Mouse (Mus musculus) hindbrain, embryonic 13.5 days (tissue): ENCODE measurements around the gene Pde6d. TPM values are rescaled to one million over a fixed set of nuclear protein-coding genes. Genes with fewer than 3 reads are reported as not detected.

Experiments
- ATAC-seq: fragments of 200-750 bp; cut with Nextera tagmentation; 2 replicates; pipeline ENCODE4 v1.8.0; 2017; ENCODE audit warnings: moderate TSS enrichment; ENCODE audit not compliant: low FRiP score
- H3K27ac ChIP-seq: fragments of 300-500 bp; sonication (generic); 2 replicates; pipeline ENCODE4 v1.5.1; 2015; ENCODE audit warnings: inconsistent platforms, mild to moderate bottlenecking, moderate library complexity
- H3K27me3 ChIP-seq: fragments of 300-500 bp; sonication (generic); 2 replicates; pipeline ENCODE4 v1.6.1; 2015; ENCODE audit warnings: mild to moderate bottlenecking, inconsistent platforms
- H3K36me3 ChIP-seq: fragments of 300-500 bp; sonication (generic); 2 replicates; pipeline ENCODE4 v1.6.1; 2015; ENCODE audit warnings: mild to moderate bottlenecking, inconsistent platforms
- H3K4me1 ChIP-seq: fragments of 300-500 bp; sonication (generic); replicated peaks from 2 replicates; pipeline ENCODE4 v1.6.1; 2015; ENCODE audit warnings: inconsistent platforms
- H3K4me2 ChIP-seq: fragments of 300-500 bp; sonication (generic); 2 replicates; pipeline ENCODE4 v1.6.1; 2015; ENCODE audit warnings: inconsistent platforms, mild to moderate bottlenecking, moderate library complexity
- H3K4me3 ChIP-seq: fragments of 300-500 bp; sonication (generic); 2 replicates; pipeline ENCODE4 v1.5.1; 2015; ENCODE audit warnings: mild to moderate bottlenecking, inconsistent platforms
- H3K9ac ChIP-seq: fragments of 300-500 bp; sonication (generic); 2 replicates; pipeline ENCODE4 v1.6.1; 2015; ENCODE audit warnings: mild to moderate bottlenecking, inconsistent platforms
- H3K9me3 ChIP-seq: fragments of 300-500 bp; sonication (generic); 2 replicates; pipeline ENCODE4 v1.6.1; 2016; ENCODE audit warnings: inconsistent platforms
- whole genome bisulfite sequencing: fragments of 180-500 bp; shearing (Covaris S2); methylation state at CpG from one replicate; pipeline ENCODE4 v1.1.7; 2015; 5-methylcytosine and 5-hydroxymethylcytosine counted together
- polyA plus RNA-seq: library from polyadenylated mRNA; unstranded; fragments of >200 nt; fragmentation: Nextera tagmentation; extraction: Ambion mirVana; gene quantifications from 2 replicates; pipeline ENCODE4 v1.2.1, GENCODE M21; 2015

The Pde6d gene
- polyA plus RNA-seq, 1 experiment from 2014 or later: 97.5 TPM

DNA sequence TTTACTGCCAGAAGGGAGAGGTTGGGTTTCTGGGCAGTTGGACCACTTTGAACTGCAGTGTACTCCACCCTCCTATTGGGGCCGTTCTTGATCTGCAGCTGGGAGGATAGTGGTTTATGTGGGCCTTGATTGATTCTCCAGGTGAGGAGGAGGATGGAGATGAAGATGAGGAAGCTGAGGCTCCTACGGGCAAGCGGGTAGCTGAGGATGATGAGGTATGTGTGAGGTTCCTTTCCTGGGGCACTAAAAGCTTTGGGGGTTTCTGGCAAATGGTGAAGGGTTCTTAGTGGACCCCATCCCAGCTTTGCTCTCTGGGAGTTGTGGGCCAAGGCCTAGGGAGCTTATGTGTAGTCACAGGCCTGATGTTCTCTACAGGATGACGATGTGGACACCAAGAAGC is 52.8 kb downstream of the Pde6d start:
- 59% methylated on average over 4 of the region's 4 CpGs for WGBS

DNA sequence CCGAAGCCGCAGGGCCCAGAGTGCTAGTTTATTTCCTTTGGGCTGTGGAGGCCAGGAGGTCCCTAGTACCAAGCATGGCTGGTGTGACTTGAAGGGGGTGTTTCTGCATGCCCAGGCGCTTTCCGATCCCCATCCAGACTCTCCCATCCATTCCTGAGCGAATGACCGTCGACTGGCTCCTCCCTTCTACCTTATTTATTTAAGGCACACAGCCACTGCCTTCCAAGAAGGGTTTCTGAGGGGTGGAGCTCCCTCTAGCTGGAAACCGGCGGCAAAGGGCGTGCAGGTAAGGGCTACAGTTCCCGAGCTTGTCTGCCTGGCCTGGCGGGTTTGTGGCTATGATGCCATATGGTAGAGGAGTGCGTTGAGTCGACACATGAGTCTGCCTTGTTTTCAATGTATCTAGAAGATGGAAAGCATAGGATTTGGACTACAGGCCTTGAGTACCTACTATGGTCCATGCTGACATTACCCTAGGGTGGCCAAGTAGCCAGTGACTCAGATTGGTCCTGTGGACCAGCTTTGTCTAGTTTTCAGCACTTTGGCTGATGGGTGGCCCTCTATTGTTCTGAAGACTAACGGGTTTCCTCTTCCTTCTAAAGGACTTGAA is 53.8 kb downstream of the Pde6d start:
- WGBS: 0% methylated on average over 15 of the region's 15 CpGs
- peak overlapping the region; percentile 100 for H3K9ac ChIP-seq
- no peaks in the 10 kb centered on the region for H3K27me3 ChIP-seq
- ATAC-seq: no peak
- H3K27ac ChIP-seq: peak overlapping the region; percentile 100
- peaks cover 57% of the 10 kb centered on the region for H3K4me1 ChIP-seq
- peak overlapping the region; percentile 94 for H3K4me2 ChIP-seq
- H3K9me3 ChIP-seq: no peaks in the 10 kb centered on the region
- peaks cover 27% of the 10 kb centered on the region for H3K36me3 ChIP-seq
- H3K4me3 ChIP-seq: peak overlapping the region; percentile 99

More for the DNA sequence above, 52.8 kb downstream of the Pde6d start:
- no peak for ATAC-seq
- peaks cover 48% of the 10 kb centered on the region for H3K4me1 ChIP-seq
- peak overlapping the region; percentile 99 for H3K4me3 ChIP-seq
- H3K4me2 ChIP-seq: peak overlapping the region; percentile 94
- peak overlapping the region; percentile 100 for H3K9ac ChIP-seq
- H3K9me3 ChIP-seq: no peaks in the 10 kb centered on the region
- H3K36me3 ChIP-seq: peaks cover 29% of the 10 kb centered on the region
- H3K27ac ChIP-seq: peak overlapping the region; percentile 100; the same call in 1 of the 2 replicates
- H3K27me3 ChIP-seq: no peaks in the 10 kb centered on the region

DNA sequence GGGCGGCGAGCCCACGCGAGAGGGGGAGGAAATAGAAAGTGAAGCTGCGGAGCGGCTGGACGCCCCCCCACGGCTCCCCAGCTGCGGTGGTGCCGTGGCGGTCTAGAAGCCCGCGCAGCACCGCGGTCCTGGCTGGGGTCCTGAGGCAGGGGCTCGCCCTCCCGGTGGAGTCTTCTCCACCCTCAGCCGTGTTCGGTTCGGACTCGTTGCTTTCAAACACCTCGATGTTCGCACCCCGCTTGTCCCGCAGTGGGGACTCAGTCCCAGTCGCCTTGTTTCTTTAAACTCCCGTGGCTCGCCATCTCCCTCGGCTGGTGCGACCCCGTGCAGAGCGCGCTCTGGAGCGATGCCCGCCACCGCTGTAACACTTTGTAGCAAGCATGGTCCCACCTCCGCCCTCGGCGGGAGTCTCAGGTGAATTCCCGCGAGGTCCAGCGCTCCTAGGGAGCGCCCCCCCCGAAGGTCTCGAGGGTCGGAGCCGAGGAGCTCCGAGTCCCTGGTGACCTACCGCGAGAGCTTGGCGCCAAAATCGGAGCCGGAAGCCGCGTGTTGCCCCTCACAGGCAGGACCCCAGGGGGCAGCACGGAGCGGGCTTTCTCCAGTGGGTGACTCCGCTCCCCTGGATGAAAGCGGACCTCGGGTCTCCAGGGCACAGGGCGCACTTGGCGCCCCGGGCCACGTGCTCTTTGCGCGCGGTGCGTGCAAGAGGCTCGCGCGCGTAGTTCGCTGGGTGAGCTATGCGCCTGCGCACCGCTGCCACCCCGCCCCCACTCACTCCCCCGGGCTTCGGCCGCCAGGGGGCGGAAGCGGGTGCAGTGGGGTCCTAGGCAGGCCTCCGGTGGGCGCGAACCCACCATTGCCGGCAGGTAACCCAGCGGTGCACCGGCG is 54.6 kb downstream of the Pde6d start:
- H3K4me1 ChIP-seq: peaks cover 51% of the 10 kb centered on the region
- ATAC-seq: no peak
- no peaks in the 10 kb centered on the region for H3K9me3 ChIP-seq
- no peaks in the 10 kb centered on the region for H3K27me3 ChIP-seq
- peaks cover 24% of the 10 kb centered on the region for H3K36me3 ChIP-seq
- under 1% methylated on average over 89 of the region's 89 CpGs for WGBS
- H3K4me3 ChIP-seq: peak overlapping the region; percentile 99
- peak overlapping the region; percentile 100 for H3K27ac ChIP-seq
- peak overlapping the region; percentile 100 for H3K9ac ChIP-seq
- H3K4me2 ChIP-seq: peak overlapping the region; percentile 94

DNA sequence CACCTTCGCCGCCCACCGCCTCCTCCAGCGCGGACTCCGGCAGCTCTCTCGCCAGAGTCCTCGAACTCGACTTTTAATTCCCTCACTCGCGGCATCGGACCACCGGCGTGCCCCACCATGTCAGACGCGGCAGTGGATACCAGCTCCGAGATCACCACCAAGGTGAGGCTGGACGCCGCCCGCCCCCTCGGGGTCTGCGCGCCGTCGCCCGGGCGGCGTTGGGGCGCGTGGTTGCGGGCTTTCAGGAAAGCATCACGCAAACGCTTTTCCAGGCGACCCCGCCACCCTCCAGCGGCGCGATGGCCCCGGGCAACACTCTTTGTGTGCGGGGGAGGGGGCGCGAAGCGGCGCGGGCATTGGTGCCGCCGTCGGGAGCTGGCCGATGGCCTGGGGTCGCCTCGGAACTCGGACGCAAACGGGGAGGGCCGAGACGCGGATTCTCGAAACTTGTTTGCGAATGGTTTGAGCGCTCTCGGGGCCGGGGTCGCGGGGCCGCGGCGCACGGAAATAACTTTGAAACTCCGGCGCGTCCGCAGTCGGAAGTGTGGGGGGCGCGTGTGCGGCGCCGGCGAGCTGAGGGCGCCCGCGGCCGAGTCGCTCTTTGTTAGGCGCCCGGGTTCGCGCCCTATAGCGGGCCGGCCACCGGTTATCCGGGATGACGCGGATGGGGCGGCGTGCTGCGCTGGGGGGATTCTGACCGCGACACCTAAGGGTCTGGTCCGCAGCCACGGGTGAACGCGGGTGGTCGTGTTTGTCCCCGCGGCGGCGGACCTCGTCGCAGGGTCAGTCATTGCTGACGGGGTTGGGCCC is 55.4 kb downstream of the Pde6d start:
- Histone ChIP-seq H3K9me3 (no peaks in the 10 kb centered on the region), H3K4me1 (peaks cover 51% of the 10 kb centered on the region), H3K27me3 (no peaks in the 10 kb centered on the region), H3K27ac (peak overlapping the region; percentile 100), H3K9ac (peak overlapping the region; percentile 100), H3K36me3 (peaks cover 24% of the 10 kb centered on the region), H3K4me2 (peak overlapping the region; percentile 94), H3K4me3 (peak overlapping the region; percentile 99)
- 1% methylated on average over 100 of the region's 111 CpGs for WGBS
- peak; percentile 4 for ATAC-seq

DNA sequence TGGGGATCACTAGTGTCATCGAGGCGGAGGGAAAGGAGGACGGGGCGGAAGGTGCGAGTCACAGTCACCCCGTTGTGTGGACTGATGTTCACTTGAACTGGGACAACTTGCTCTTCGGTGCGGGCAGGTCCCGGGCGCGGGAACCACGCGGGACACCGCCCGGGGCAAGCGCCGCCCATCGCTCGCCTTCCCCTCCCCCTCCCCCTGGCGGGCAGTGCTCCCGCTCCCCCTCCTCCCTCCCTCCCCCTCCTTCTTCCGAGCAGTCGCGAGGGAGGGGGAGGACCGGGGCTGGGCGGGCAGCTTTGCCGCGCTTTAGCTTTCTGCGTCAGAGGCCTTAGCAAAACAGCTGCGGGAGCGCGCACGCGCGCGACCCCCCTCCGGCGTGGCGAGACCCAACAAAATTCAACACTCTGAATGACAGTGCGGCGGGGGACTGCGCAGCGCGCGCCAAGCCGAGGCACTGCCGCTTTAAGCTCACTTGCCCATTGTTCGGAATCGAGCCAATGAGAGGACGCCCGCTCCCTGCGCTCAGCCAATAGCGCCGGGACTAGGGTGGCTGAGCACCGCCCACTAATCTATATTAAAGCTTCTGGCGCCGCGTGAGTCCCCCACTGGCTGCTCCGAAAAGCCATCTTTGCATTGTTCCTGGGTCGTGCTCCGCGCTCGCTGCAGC is 56.2 kb downstream of the Pde6d start, which contains the start of gene Ptma:
Gene Ptma, plus strand, starts transcription at position 611 of the 673 bp plus-strand sequence.
- Histone ChIP-seq H3K4me2 (peak within 1 kb of the TSS; percentile 94), H3K4me3 (peak within 1 kb of the TSS; percentile 99), H3K4me1 (peaks cover 44% of the 10 kb centered on the region), H3K9ac (peak within 1 kb of the TSS; percentile 100), H3K27ac (peak within 1 kb of the TSS; percentile 100), H3K36me3 (peaks cover 19% of the 10 kb centered on the region), H3K9me3 (no peaks in the 10 kb centered on the region), H3K27me3 (no peaks in the 10 kb centered on the region)
- under 1% methylated on average over 59 of the region's 63 CpGs for WGBS
- ATAC-seq: peak; percentile 95

DNA sequence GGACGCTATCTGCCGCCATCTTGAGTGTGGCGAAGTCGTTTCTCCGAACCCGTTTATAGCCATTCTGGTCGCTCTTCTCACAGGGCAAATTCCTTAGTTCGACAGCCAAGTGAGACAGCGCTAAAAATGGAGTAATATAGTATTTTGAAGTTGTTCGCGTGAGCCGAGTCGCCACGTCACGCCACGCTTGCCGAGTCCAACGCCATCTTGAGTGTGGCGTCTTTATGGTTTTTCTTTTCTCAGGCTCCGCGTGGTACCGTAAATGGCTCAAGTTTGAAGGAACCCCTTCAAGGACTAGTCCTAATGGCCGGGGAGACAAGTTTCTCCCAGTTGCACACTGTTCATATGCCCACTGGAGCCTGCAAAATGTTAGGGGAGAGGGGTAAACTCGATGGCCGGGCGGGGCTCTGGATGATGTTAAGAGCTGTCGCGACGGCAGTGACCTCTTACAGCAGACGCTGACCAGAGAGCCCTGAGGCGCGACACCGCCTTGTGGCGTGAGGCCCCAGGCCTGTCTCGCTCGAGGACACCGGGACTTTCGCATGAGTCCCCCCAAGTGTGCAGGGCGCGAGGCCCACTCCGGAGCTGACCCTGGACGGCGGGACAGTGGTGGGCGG is 56.8 kb downstream of the Pde6d start:
- H3K4me1 ChIP-seq: peaks cover 38% of the 10 kb centered on the region
- peak overlapping the region; percentile 80 for H3K4me2 ChIP-seq
- H3K36me3 ChIP-seq: peaks cover 13% of the 10 kb centered on the region
- H3K4me3 ChIP-seq: peak overlapping the region; percentile 99
- peak overlapping the region; percentile 100 for H3K27ac ChIP-seq
- peak overlapping the region; percentile 86 for H3K9ac ChIP-seq
- H3K27me3 ChIP-seq: no peaks in the 10 kb centered on the region
- H3K9me3 ChIP-seq: no peaks in the 10 kb centered on the region
- ATAC-seq: peak; percentile 37
- WGBS: under 1% methylated on average over 44 of the region's 44 CpGs

DNA sequence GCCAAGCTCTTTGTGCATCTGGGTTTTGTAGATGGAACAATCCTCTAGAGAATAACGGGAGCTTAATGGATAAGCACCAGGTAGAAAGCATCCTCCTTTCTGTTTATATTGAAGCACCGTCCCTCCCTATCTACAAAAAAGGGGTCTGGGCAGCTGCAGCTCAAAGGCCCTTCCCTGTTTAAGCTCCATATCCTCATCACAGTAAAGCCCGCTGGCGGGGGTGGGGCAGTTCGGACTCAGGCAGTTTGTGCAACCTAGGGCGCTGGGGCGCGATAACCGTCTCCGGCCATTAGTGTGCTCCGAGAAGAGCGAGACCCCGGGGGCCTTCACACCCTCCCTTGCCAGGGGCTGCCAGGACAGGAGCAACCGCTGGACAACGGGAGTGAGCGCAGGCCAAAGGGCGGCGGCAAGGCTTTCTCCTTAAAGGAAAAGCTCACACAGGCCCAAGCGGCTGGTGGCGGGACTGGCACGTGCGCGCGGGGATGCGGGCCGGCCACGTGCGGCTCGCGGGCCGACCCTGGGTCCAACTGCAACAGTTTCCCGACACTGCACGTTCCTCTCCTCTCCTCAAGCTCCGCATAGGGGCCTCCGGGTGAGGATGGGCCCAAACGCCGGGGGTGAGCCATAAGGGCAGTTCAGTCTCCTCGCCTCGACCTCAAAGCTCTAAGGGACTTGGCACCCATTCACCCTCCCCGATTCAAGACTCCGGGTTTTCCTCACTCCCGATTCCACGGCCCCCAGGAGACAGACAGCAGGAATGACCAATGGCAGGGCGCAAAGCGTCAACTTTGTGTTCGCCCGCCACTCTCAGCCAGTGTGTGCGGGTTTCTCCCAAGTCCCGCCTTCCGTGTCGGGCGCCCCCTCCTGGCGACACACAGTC is 57.6 kb downstream of the Pde6d start:
- peaks cover 12% of the 10 kb centered on the region for H3K36me3 ChIP-seq
- peak overlapping the region; percentile 80 for H3K4me2 ChIP-seq
- peak overlapping the region; percentile 100 for H3K27ac ChIP-seq
- H3K9ac ChIP-seq: peak overlapping the region; percentile 86
- WGBS: 1% methylated on average over 53 of the region's 53 CpGs
- H3K4me1 ChIP-seq: peaks cover 36% of the 10 kb centered on the region
- ATAC-seq: peak; percentile 76
- no peaks in the 10 kb centered on the region for H3K9me3 ChIP-seq
- H3K27me3 ChIP-seq: no peaks in the 10 kb centered on the region
- H3K4me3 ChIP-seq: peak overlapping the region; percentile 99

DNA sequence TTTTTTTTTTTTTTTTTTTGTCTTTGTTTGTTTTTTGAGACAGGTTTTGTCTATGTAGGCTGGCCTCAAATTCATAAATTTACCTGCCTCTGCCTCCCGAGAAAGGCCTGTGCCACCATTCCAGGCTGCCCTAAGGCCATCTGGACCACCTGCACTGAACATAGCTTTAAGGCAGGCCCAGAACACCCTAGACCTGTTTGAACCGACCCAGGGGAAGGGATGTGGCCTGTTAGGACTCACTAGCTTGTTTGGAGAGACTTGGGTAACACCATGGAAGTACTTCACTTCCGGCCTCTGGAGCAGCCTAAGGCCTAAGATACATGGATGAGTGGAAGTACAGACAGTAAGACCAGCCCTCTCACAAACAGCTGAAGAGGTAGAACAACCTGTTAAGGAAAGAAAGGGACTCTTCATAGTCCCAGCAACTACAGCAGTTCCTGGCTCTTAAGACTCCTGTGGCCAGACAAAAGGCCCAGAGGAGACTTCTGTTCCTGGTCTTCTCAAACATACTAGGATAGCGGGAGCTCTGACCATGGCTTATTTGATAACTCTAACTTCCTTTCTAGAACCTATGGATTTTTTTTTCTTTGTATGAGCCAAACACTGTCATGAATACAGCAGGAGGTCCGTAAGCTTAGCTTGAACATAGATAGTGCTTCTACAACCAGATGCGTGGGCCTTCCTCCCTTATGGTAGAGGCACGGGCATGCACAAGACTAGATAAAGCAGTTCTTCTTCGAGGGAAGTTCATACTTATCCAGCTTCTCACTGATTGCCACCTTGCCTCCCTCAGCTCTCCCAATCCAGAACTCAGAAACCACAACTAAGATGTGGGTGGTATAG is 58.4 kb downstream of the Pde6d start:
- 90% methylated on average over 8 of the region's 8 CpGs for WGBS
- ATAC-seq: no peak
- Histone ChIP-seq H3K4me1 (peaks cover 28% of the 10 kb centered on the region), H3K36me3 (peaks cover 3% of the 10 kb centered on the region; the same call in 1 of the 2 replicates), H3K27me3 (no peaks in the 10 kb centered on the region), H3K4me3 (peak overlapping the region; percentile 99; the same call in 1 of the 2 replicates), H3K9ac (peak overlapping the region; percentile 74), H3K4me2 (peak overlapping the region; percentile 80), H3K9me3 (no peaks in the 10 kb centered on the region), H3K27ac (peak overlapping the region; percentile 100)

DNA sequence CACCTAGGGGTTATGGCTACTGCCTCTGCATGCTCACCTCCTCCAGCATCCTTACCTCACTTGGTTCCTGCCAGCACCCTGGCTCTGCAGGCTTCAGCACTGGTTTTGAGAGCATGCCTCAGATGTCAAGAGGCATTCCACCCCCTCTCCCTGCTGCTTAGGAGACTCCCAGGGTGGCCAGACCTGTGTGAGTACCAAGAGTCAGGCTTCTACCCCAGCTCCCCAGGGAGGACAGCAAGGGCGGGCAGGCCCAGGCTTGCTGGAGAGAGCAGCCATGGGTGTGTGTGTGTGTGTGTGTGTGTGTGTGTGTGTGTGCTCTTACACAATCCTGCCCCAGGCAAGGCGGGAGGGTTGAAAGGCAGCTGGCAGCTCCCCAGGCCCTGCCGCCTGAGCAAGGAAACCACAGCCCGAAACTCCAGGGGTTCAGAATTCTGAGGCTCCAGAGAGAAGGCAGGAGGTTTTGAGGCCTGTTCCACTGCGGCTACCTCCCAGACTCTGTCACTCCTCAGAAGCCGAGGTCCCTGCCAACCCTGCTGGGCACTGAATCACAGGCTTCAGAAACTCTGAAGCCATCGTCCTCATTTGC is 60.0 kb downstream of the Pde6d start:
- Histone ChIP-seq H3K4me2 (no peak overlapping the region), H3K27ac (peak overlapping the region; percentile 45), H3K4me1 (peaks cover 23% of the 10 kb centered on the region), H3K36me3 (no peaks in the 10 kb centered on the region), H3K9me3 (no peaks in the 10 kb centered on the region), H3K4me3 (no peak overlapping the region), H3K9ac (peak overlapping the region; percentile 53; the same call in 1 of the 2 replicates), H3K27me3 (no peaks in the 10 kb centered on the region)
- ATAC-seq: no peak
- WGBS: 40% methylated on average over 7 of the region's 7 CpGs

DNA sequence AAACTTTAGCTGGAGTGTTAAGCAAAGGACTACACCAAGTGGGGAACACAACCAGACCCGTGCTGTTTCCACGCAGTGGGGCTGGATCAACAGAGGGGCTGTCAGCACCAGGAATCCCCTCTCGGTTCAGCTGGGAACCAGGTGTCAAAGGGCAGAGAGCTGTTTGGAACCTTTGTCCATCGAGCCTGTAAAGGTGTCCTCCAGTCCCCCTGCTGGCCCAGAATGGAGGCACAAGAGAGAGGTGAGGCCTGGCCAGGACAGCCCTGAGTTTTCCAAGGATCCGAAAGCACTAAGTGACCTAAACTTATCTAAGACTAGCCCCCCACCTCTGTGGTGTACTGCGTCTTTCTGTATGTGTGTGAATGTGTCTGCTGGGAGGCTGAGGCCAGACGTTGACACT is 62.1 kb downstream of the Pde6d start:
- H3K4me3 ChIP-seq: no peak overlapping the region
- no peak for ATAC-seq
- H3K9ac ChIP-seq: no peak overlapping the region
- H3K36me3 ChIP-seq: no peaks in the 10 kb centered on the region
- no peaks in the 10 kb centered on the region for H3K27me3 ChIP-seq
- H3K9me3 ChIP-seq: no peaks in the 10 kb centered on the region
- H3K27ac ChIP-seq: no peak overlapping the region
- H3K4me2 ChIP-seq: no peak overlapping the region
- H3K4me1 ChIP-seq: peaks cover 23% of the 10 kb centered on the region
- WGBS: 41% methylated on average over 7 of the region's 7 CpGs
